Mouse (Mus musculus) CD8-positive naive resting alpha-beta T cell, adult 57 days (primary cell): Measurements from ENCODE around the gene Impg2. TPM values are rescaled to one million over a fixed set of nuclear protein-coding genes. Genes with fewer than 3 reads are reported as not detected.

Experiments
- total RNA-seq: library from RNA; stranded (reverse); gene quantifications from one replicate; pipeline ENCODE4 v1.2.4, GENCODE M21; 2023

Impg2 gene
- 2.2 TPM for total RNA-seq

DNA sequence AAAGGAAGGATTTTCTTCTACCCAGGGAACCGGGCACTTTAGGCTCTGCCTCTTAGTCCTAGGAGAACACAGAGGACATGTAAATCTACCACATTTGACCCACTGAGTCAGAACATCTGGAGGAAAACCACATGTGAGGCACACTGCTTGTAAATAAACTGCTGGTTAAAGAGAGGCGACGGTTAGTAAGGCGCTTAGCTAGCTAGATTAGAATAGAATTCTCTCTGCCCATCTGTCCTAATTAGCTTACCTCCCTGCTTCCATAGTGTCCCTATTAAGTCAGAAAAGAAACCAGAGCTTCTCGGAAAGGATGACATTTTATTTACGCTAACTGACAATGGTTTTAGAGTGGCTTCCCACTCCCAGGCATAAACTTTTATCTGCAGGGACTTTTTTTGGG is at the start of gene Impg2:
TSS of gene Impg2 (plus strand) at position 263 of the 400 bp plus-strand sequence.

Other genes starting within 250 kb of the Impg2 start
- 1,040 TPM for gene Rpl24, start 238.0 kb upstream of the Impg2 start, total RNA-seq
- 45.5 TPM for gene Zbtb11, start 230.4 kb upstream of the Impg2 start, total RNA-seq
- 95.4 TPM for gene Pcnp, start 174.6 kb upstream of the Impg2 start, total RNA-seq
- 14.1 TPM for gene Trmt10c, start 166.5 kb upstream of the Impg2 start, total RNA-seq
- gene Senp7, start 156.0 kb upstream of the Impg2 start, total RNA-seq, result 81.0 TPM